Mouse (Mus musculus): Measurements from ENCODE around the gene Atm.

DNA sequence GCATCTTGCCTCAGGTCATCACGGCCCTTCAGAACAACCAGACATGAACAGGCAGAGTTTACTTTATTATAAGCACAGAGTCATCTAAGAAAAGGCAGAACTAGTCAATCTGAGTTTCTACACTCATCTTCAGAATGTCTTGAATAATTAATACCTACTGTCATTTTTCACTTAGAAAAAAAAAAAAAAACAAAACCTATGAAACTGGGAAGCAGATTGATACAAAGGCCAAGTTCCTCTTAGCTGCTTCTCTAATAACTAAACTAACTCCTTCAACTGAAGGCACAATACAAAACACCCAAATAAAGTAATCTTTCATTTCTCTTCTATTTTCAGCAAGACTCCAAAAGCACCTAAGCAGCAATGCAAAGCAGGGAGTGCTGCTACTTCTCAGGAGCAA, 85.9 kb downstream of the Atm start:
- TF ChIP-seq CTCF (IDR thresholded peaks at IDR 0.05) (no peak), EP300 (IDR thresholded peaks at IDR 0.05) (no peak)
